In genomic region chr2:157991026-157991425, GRCm38 (mm10) we compare ENCODE assay signal across 21 mouse cellular contexts. TPM values are rescaled to one million over a fixed set of nuclear protein-coding genes. Genes with fewer than 3 reads are reported as not detected.
DNase-seq lines count a peak whose midpoint lies in the region; ATAC-seq and TF ChIP-seq lines count a peak whose summit lies in the region.
"Had no signal": no experiment of that assay in that cellular context is flagged by ENCODE, and none has a peak within 500 bp of the region (broad histone marks: within the 10 kb centered on the region; RNA-seq: fewer than 3 reads in every experiment).

No protein-coding gene starts in this region.

- DNase-seq in lung, postnatal 36 days = peak; percentile 11
- DNase-seq in lung, postnatal 0 days (ENCODE audit: low spot score) = no peak
- DNase-seq in brain, adult 2 months (ENCODE audit: low read depth, low spot score) = peak; percentile 62
- DNase-seq in cerebellum, adult 18-20 months = no peak
- no peak for DNase-seq in embryo, embryonic 9.5 days (ENCODE audit: extremely low spot score)
- no peak for DNase-seq in layer of hippocampus, adult 9-11 months
- DNase-seq: adrenal gland, postnatal 14 days; cerebellum, adult 9-11 months; forebrain, postnatal 0 days; kidney, adult 8-10 months; kidney, postnatal 10 days; lung, adult 2 months; retina, postnatal 1 day; right cerebral cortex, postnatal 25 days; spleen, adult 18-20 months had no signal

- no peaks in the 10 kb centered on the region for H3K9me3 ChIP-seq in lung, postnatal 0 days (ENCODE audit: low read length)
- no peaks in the 10 kb centered on the region for H3K9me3 ChIP-seq in limb, embryonic 13.5 days
- H3K9me3 ChIP-seq: embryonic facial prominence, embryonic 12.5 days; heart, embryonic 10.5 days; liver, embryonic 12.5 days had no signal

- no peak for TF ChIP-seq EP300 in lung, postnatal 0 days (IDR thresholded peaks at IDR 0.05)

- H3K27me3 ChIP-seq in lung, postnatal 0 days (replicated peaks; ENCODE audit: insufficient read depth, low read length) = no peaks in the 10 kb centered on the region
- no peaks in the 10 kb centered on the region for H3K27me3 ChIP-seq in limb, embryonic 13.5 days
- H3K27me3 ChIP-seq: embryonic facial prominence, embryonic 12.5 days; liver, embryonic 12.5 days had no signal

- 60% methylated on average over 6 of the region's 6 CpGs for WGBS in lung, postnatal 0 days
- WGBS in limb, embryonic 13.5 days = 50% methylated on average over 6 of the region's 6 CpGs

- H3K4me1 ChIP-seq in lung, postnatal 0 days (ENCODE audit: insufficient read depth, low read depth, low read length) = no peaks in the 10 kb centered on the region
- H3K4me1 ChIP-seq in limb, embryonic 13.5 days = peaks cover 7% of the 10 kb centered on the region; the same call in 1 of the 2 replicates
- H3K4me1 ChIP-seq: embryonic facial prominence, embryonic 12.5 days; liver, embryonic 12.5 days had no signal

- no peak overlapping the region for H3K4me3 ChIP-seq in lung, postnatal 0 days (ENCODE audit: low read depth, low read length)
- H3K4me3 ChIP-seq in limb, embryonic 13.5 days = no peak overlapping the region
- H3K4me3 ChIP-seq: embryonic facial prominence, embryonic 12.5 days; heart, embryonic 10.5 days; liver, embryonic 12.5 days had no signal

- no peak for ATAC-seq in lung, postnatal 0 days
- no peak for ATAC-seq in limb, embryonic 13.5 days (ENCODE audit: low FRiP score, low read depth)
- ATAC-seq in monocyte, adult 5-6 weeks (replicated peaks; ENCODE audit: insufficient number of reproducible peaks, low FRiP score, low TSS enrichment, poor library complexity, severe bottlenecking) = peak; percentile 77
- ATAC-seq: activated CD4-positive, CD25-positive, alpha-beta regulatory T cell, adult 4 months; forebrain, postnatal 0 days; liver, embryonic 12.5 days had no signal

- no peak for TF ChIP-seq CTCF in lung, postnatal 0 days (IDR thresholded peaks at IDR 0.05)

- H3K36me3 ChIP-seq in lung, postnatal 0 days (ENCODE audit: insufficient read depth, low read length) = peaks cover 7% of the 10 kb centered on the region
- H3K36me3 ChIP-seq in limb, embryonic 13.5 days = peaks cover 63% of the 10 kb centered on the region

- no peak overlapping the region for H3K4me2 ChIP-seq in lung, postnatal 0 days (replicated peaks; ENCODE audit: low read depth, low read length)
- no peak overlapping the region for H3K4me2 ChIP-seq in limb, embryonic 13.5 days (replicated peaks)
- H3K4me2 ChIP-seq: embryonic facial prominence, embryonic 12.5 days; liver, embryonic 12.5 days had no signal

- H3K9ac ChIP-seq in lung, postnatal 0 days (replicated peaks; ENCODE audit: low read depth) = no peak overlapping the region
- H3K9ac ChIP-seq in limb, embryonic 13.5 days = no peak overlapping the region
- H3K9ac ChIP-seq: embryonic facial prominence, embryonic 12.5 days; forebrain, postnatal 0 days; liver, embryonic 12.5 days had no signal

- no peak overlapping the region for H3K27ac ChIP-seq in lung, postnatal 0 days (ENCODE audit: low read length)
- 0 out of 2 replicates have a peak overlapping the region, but pooled peaks have one; percentile 28 for H3K27ac ChIP-seq in limb, embryonic 13.5 days
- H3K27ac ChIP-seq: embryonic facial prominence, embryonic 12.5 days; heart, embryonic 10.5 days; liver, embryonic 12.5 days had no signal

RNA-seq across cellular contexts. Expression of gene Tti1, which starts 37.2 kb away (rescaled TPM):
- polyA plus RNA-seq in lung, postnatal 0 days (2015; fragmentation: Nextera tagmentation; extraction: Ambion mirVana) = 8.1 and 8.6 TPM in 2 replicates
- polyA plus RNA-seq in limb, embryonic 13.5 days (2015; fragmentation: Nextera tagmentation; extraction: Ambion mirVana) = 23.8 and 25.8 TPM in 2 replicates
- 15.8 to 31.3 TPM (median 19.1 TPM) in 3 replicates for total RNA-seq in monocyte, adult 5-6 weeks (2017)

RNA-seq across cellular contexts. Expression of gene Rprd1b, which starts 37.3 kb away (rescaled TPM):
- polyA plus RNA-seq in lung, postnatal 0 days (2015; fragmentation: Nextera tagmentation; extraction: Ambion mirVana) = 23.4 and 23.8 TPM in 2 replicates
- 46.7 and 51.3 TPM in 2 replicates for polyA plus RNA-seq in limb, embryonic 13.5 days (2015; fragmentation: Nextera tagmentation; extraction: Ambion mirVana)
- 14.4 to 21.6 TPM (median 19.4 TPM) in 3 replicates for total RNA-seq in monocyte, adult 5-6 weeks (2017)

Comparison
In these comparisons a context has a peak if more than half of its experiments do, and no peak if none do; other contexts are left out.
1. DNase-seq: peak in lung, postnatal 36 days (single experiment) and brain, adult 2 months (single experiment); none in lung, postnatal 0 days (single experiment), cerebellum, adult 18-20 months (0 of 2), embryo, embryonic 9.5 days (single experiment) and layer of hippocampus, adult 9-11 months (single experiment).